Mouse (Mus musculus): ENCODE measurements around the gene Cenpe.

Cenpe gene

GRCm38 (mm10) chr3:135281701-135282100 lies 69.4 kb downstream of the Cenpe start:
- no peak for DNase-seq

GRCm38 (mm10) chr3:135285256-135285655 lies 72.9 kb downstream of the Cenpe start:
- peak in 1 of 2 experiments; percentile 39 for DNase-seq

GRCm38 (mm10) chr3:135285807-135286206 lies 73.5 kb downstream of the Cenpe start:
- no peak for DNase-seq

- DNase-seq, result no peak
Measured at GRCm38 (mm10) chr3:135288138-135288750, 75.9 kb downstream of the Cenpe start.

GRCm38 (mm10) chr3:135289148-135289547 lies 76.8 kb downstream of the Cenpe start:
- DNase-seq, result no peak

GRCm38 (mm10) chr3:135290249-135290894 lies 78.0 kb downstream of the Cenpe start:
- peak in 1 of 2 experiments; percentile 62 for DNase-seq

GRCm38 (mm10) chr3:135293703-135294102 lies 81.4 kb downstream of the Cenpe start:
- no peak for DNase-seq

GRCm38 (mm10) chr3:135295559-135295958 lies 83.2 kb downstream of the Cenpe start:
- DNase-seq, result no peak

GRCm38 (mm10) chr3:135298560-135298959 lies 86.2 kb downstream of the Cenpe start:
- DNase-seq, result no peak

- DNase-seq, result no peak
Measured at GRCm38 (mm10) chr3:135300081-135300480, 87.7 kb downstream of the Cenpe start.

- no peak for DNase-seq
Measured at GRCm38 (mm10) chr3:135304060-135304459, 91.7 kb downstream of the Cenpe start.

- DNase-seq, result no peak
Measured at GRCm38 (mm10) chr3:135304566-135304965, 92.2 kb downstream of the Cenpe start.

- DNase-seq, result peak; percentile 49 to 66
Measured at GRCm38 (mm10) chr3:135307411-135308259, 95.3 kb downstream of the Cenpe start, which contains the start of gene Slc9b2. Slc9b2 (plus strand) TSS chr3:135307700.

GRCm38 (mm10) chr3:135312916-135313491 lies 100.7 kb downstream of the Cenpe start:
- DNase-seq, result no peak

GRCm38 (mm10) chr3:135313727-135314126 lies 101.4 kb downstream of the Cenpe start:
- DNase-seq, result no peak

- no peak for DNase-seq
Measured at GRCm38 (mm10) chr3:135314811-135315210, 102.5 kb downstream of the Cenpe start.

- DNase-seq, result no peak
Measured at GRCm38 (mm10) chr3:135315720-135316425, 103.5 kb downstream of the Cenpe start.

GRCm38 (mm10) chr3:135318331-135318730 lies 106.0 kb downstream of the Cenpe start:
- DNase-seq, result no peak

All from lung, postnatal 4 days (tissue).